Mouse (Mus musculus): ENCODE results near the gene Atrnl1.

Gene Atrnl1

DNA sequence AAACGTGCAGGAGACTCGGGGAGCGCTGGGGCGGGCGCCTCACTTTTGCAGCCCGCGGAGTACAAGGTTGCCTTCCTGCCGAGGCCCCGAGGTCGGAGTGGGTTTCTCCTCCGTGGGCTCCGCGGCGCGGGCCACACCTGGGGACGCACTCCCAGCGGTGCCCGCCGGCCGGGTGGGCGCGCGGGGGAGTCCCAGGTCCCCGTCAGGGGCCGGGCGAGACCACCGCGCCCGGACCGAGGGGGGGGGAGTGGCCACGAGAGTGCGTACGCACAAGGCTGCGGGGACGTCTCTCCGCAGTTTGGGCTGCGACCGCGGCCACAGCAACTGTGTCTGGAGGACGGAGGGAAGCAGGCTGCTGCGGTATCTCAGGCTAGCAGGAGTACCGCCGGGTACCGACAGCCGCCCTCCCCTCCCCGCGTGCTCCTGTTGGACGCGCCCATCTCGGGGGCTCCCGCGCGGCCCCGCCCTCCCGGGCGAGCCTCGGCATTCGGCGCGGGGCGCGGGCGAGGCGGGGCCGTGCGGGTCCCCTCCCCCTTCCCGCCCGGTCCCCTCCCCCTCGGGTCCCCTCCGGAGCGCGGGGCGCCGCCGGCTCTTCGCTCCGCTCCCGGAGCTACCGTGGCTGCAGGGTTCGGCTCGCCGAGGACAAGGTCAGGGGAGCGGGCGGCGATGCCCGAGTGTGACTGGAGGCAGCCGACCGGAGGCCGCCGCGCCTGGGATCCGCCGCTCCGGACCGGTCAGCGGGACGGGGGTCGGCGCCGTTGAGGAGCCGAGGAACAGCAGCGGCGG, at the start of gene Atrnl1:
Atrnl1 (plus strand) TSS at position 559 of the 786 bp plus-strand sequence.
- peak; percentile 80 to 87 for DNase-seq

DNA sequence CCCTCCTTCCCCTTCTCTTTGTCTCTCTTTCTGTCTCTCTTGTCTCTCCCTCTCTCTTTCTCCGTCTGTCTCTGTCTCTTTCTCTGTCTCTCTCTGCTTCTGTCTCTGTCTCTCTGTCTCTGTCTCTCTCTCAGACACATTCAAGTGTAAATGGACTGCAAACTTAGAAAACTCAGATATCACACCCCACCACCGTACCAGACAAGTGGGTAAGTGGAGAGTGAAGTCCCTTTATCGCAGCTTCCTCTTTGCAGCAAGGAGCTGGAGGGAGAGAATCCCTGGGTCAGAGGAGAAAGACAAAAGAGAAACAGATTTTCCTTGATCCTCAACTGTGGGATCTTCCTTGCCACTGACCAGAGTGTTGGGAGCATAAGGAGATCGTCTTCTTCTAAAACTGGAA, 49.3 kb upstream of the Atrnl1 start:
- DNase-seq: no peak

DNA sequence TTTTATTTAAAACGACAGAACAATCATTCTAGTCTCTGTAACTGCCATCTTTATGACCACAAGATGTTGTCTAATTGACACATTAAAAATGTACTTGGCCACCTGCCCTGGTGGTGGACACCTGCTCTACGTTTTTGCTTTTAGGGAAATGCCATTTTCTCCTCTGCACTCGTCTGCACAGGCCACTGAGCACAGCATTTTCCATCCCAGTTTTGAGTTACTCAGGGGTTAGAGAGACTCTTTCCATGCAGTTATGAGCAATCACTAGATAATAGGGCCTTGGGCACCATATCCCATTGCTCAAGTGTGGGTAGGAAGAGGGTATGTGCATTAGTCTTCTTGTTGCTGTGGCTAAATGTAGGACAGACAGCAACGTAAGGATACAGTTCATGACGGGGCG, 41.8 kb upstream of the Atrnl1 start:
- no peak for DNase-seq

DNA sequence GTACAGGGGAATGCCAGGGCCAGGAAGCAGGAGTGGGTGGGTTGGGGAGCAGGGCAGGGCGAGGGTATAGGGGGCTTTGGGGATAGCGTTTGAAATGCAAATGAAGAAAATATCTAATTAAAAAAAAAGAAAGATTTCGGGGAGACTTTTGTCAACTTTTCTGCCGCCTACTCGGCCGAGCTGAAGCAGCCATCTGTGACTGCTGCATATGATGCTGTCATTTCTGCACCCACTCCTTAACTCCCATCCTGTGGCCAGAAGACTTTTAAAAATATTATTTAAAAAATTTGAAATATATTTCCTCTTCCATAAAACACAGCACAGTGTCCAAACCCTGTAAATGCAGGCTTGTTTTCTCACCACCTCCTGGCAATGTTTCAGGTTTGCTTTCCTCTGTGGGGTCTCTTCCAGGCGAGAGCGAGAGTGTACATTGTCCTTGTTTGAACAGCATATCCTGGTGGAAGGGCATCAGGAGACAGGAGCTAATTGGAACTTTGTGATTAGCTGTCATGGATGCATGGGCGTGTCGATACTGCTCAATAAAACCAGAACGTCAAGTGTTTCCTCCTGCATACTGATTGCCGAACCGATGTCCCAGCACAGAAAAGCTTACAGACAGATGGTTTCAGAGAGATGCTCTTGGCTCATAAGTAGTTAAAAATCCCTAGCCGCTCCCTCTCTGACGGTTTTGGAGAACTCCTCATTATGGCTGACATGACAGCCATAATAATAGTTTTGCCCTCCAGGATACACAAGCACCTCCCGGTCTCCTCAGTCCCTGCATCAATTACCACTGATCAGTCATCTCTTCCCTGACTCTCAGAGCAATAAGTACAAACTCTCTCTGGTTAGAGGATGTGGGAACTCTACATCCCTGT, 38.2 kb upstream of the Atrnl1 start:
- DNase-seq: no peak

DNA sequence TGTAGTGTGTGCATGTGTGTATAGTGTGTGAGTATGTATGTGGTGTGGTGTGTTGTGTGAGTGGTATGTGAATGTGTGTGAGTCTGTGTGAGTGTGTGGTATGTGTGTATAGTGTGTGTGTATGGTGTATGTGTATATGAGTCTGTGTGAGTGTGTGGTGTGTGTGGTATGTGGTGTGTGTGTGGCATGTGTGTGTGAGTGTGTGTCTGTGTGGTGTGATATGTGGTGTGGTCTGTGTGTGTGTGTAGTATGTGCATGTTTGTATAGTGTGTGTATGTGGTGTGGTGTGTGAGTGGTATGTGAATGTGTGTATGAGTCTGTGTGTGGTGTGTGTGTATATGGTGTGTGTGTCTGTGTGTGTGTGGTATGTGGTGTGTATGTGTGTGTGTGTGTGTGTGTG, 37.4 kb upstream of the Atrnl1 start:
- DNase-seq: no peak

DNA sequence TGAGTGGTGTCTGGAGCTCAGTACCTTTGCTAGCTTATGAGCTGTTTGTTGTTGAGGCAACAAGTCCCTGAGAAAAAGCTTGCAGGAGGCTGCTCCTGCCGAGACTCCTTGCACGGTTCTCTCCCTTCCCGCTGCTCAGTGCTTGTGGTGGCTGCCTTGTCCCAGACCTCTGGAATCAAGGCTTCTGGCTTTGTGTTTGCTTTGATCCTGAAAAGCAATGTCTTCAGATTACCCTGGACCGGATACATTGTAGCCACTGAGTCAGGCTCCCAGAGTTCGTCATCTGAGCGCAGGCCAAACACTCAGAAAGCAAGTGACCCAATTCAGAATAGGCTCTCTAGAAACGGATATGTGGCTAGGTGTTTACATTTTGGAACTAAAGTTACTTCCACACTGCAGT, 35.8 kb upstream of the Atrnl1 start:
- DNase-seq: no peak

DNA sequence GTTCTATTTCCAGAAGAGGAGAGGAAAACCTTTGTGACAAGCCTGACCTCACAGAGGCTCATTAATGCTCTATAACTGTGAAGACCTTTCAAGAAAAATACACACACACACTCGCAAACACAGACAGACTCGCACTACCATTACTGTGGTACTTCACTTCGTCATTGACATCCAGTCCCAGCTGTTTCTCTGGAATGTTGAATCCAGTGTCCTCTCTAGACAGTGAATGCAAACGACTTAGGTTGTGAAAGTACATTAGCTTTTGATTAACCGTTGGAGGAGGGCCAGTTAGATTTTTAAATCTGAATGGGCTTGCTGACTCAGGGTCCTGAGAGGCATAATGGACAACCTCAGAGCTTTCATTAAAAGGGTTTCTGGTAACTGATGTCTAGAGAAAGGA, 34.0 kb upstream of the Atrnl1 start:
- no peak for DNase-seq

DNA sequence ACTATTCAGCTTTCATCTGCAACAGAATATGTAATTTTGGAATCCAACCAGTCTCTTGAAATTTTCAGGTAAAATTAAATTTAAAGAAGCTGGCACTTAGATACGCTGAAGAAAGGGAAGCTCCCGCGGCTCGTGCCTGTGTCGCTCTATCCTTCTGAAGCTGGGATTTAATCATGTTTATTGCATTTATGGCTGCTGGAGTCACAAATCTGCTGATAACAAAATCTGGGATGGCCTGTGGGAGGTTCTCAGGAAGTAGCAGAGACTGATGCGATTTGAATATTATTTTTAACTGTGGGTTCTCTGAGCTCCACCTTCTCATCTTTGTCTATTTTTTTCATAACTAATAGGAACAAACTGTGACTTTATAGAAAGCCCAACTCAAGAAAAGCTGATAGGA, 33.6 kb upstream of the Atrnl1 start:
- no peak for DNase-seq

DNA sequence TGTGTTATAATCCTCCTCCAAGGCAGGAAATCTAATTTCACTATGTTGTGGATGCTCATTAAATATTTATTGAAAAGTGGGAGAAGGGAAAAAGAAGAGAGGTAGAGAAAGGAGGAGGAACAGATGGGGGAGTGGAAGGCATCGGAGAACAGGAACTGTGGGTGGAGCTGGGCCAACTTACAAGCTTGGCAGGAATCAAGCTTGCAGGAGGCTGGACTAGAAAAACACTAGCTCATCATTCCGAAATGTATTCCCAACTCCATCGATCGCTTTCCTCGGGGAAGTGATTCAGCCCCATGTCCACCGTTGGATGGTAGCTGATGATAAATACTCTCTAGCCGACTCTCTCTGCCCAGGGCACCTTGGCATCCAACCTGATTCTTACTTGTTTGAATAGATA, 29.9 kb upstream of the Atrnl1 start:
- peak; percentile 34 to 71 for DNase-seq

DNA sequence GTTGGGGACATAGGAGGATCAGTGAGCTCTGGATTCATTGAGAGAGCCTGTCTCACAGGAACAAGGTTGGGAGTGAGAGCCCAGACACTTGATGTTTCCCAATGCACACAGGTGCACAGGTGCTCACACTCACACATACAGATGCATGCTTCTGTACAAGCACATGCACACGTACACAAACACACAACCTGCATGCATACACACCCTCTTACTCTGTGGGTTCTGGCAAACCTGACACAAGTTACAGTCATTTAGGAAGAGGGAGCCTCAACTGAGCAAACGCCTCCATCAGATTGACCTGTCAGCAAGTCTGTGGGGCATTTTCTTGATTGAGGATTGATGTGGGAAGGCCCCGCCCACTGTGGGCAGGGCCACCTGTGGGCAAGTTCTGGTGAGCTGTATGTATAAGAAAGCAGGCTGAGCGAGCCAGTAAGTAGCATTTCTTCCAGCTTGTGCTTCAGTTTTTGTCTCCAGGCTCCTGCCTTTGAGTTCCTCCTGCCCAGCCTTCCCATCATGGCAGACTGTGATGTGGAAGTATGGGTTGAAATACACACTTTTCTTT, 25.5 kb upstream of the Atrnl1 start:
- no peak for DNase-seq

DNA sequence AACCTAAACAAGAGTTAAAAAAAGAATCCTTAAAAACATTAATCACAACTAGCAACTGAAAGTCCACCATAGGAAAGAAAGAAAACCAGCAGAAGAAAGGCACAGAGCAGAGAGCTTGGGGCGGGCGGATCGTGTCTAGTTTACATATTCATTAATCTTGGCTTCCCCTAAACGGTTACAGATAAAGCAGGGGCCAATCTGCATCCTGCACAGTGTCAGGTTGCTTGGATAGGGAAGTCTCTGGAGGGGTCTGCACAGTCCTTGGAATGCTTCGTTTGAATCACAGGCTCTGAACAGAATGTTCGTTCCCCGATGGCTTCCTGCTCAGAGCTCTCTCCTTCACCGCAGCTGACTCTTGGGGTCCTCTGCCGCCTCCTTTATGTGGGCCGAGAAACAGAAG, 24.7 kb upstream of the Atrnl1 start:
- DNase-seq: no peak

DNA sequence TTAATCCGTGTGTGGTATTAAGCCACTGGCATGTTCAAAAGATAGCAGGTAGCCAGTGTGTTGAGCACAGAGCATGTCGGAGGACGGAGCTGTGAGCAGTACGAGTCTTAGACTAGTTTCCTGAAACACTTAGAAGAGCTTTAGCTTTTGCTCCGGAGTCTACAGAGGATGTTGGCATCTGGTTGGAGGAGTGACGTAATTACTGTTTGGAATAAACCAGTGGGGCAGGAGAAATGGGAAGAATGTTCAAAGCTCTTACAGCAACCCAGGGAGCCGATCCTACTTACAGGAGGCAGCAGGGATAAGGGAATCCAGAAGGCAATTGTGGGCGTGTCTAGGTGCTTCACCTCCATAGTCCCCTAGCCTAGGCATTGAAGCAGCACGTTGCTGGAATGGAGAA, 21.3 kb upstream of the Atrnl1 start:
- no peak for DNase-seq

DNA sequence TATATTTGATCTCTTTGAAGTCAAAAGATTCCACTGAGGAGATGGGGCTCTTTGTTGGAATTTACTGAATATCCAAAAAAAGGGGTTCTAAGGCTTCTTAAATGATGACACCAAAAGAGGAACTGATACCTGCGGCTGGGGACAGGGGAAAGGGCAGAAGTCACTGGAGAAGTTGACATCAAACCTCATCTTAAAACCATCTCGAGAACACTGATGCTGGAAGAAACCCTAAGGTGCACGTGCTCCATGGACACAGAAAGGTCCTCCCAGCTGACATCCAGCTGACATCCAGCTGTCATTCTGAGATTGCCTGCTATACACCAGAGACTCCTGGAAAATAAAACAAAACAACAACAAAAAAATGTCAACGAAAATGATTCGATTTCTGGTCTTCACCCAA, 19.9 kb upstream of the Atrnl1 start:
- no peak for DNase-seq

DNA sequence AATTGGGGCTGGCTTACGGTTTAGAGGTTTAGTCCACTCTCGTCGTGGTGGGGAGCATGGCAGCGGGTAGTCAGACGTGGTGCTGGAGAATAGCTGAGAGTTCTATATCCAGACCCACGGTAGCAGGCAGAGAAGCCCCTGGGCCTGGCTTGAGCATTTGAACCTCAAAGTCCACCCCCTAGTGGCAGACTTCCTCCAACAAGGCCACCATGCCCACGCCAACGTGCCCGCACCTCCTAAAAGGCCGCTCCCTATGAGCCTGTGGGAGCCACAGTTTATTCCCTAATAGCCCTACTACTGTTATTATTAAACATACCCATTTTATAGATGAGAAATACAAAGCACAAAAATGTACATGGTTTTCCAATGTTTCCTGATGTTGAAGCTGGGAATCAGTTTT, 19.2 kb upstream of the Atrnl1 start:
- peak in 1 of 2 experiments; percentile 10 for DNase-seq

DNA sequence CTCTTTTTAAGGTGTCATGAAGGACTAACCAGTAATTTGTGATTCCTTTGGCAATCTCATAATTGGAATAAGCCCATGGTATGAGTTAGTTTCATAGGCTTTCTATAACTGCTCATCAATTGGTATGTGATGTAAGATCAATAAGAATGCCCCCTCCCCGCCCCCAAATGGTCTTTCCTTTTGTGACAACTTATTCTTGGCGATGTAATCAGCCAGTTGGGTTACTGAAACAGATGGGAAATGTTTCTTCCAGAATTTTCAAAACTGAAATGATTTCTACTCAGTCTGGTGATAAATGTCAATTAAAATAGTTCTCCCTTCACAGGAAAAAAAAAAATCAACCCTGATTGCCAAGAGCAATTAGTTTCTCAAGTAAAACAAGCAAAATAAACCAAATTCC, 18.5 kb upstream of the Atrnl1 start:
- DNase-seq: no peak

DNA sequence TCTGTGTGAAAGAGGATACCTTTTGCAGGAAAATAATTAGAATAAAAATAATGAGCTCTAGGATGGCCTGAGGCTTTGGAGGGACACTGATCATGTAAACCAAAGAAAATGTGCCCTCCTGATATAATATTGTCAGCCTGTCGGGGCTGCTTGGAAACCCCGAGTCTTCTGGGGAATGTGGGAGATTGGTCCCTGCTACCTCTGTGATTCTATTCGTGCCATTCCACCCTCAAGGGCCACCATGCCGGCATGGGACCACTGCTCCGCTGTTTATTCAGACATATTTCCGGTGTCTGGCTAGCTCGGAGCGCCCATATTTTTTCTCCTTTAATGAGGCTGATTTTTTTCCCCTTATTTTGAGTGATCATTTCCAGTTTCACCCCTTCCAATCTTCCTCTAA, 11.7 kb upstream of the Atrnl1 start:
- DNase-seq: no peak

DNA sequence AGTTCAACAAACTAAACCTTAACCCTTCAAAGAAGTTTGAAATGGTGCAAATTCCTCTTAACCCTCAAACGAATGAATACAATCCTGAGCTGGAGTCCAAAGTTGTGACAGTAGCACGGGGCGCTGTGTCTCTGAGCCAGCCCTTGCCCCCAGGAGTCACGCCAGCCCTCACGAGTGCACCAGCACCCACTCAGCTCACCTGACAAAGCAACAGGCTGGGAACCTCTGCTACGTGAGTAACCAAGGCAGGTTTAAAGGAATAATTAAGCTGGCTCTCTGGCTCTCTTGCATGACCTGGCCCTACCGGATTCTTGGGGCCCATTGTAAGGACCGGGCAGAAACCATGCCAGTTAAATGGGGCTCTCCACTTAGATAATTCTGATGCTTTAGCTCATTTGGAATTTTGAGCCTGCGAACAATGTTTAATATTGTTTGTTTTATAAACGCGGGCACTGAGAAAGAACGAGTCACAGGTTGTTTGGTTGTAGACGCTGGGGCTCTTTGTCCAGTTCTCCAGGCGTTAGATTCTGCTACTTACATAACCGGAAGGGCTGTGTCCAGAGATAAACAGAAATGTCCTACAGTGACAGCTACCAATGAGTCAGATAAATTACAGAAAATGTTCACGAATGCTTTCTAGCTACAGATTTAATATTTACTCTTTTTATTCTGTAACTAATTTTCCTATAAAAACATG, 10.5 kb upstream of the Atrnl1 start:
- no peak for DNase-seq

DNA sequence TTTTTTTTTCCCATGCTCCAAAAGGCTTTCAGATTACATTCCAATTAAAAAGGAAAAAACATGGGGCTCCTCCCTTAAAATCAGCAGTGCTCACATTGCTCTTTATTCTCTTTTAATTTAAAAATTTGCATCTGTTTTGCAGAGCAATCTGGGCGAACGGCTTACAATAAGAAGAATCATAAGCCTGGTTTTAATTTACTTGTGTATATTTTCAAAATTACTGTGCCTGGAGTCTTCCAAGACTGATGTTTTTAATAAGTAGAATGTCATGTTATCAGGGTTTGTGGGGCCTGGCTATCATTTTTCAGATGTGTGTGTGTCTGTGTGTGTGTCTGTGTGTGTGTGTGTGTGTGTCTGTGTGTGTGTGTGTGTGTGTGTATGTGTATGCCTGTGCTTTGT, 9.9 kb upstream of the Atrnl1 start:
- no peak for DNase-seq

DNA sequence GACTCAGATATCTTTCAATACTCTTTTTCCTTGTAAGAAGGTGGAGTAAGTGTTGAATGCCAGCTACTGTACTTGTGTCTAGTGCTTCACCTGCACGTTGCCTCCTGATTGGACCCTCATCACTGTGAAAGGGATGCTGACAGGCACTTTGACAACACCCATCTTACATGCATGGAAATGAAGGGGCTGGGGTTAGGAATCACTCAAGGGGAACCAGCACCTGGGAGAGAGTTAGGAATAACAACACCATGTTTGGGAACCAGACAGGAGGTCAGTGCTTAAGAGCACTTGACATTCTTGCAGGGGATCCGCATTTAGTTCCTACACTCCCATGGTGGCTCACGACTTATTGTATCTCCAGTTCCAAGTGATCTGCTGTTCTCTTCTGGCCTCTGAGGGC, 7.2 kb upstream of the Atrnl1 start:
- no peak for DNase-seq

DNA sequence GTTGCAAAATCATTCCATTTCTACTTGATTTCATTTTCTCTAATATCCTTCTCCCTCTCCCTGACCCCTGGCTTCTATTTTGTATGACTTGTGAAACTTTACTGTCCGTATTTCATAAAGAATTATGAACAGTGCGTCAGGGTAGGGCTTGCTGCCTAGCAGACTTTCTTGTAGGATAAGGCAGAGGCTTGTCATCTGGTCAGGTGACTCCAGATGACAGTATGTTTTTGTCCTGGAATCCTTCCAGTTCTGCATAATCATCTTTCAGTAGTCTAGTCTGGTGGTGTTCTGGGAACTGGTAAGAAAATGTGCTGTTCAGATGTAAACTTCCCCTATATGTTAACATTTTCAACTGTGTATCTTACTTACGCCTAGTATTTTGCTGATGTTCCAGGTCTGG, 4.9 kb upstream of the Atrnl1 start:
- no peak for DNase-seq

DNA sequence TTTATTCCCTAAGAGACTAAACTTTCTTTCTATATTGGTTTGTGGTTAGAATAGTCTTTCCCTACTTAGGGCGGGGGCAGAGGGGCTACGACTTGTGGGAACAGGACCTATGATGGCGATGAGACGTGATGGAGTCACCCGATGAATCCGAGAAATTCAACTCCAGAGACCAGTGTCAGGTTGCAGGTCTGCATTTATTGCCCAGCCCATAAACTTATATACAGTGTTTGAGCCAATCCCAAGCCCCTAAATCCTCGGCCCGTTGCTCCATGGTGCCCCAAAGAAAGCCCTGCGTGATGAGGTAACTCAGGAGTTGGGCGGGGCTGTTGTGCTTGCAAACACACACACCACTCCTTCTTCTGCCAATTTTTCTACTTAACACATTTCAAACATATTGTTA, 4.5 kb upstream of the Atrnl1 start:
- no peak for DNase-seq

DNA sequence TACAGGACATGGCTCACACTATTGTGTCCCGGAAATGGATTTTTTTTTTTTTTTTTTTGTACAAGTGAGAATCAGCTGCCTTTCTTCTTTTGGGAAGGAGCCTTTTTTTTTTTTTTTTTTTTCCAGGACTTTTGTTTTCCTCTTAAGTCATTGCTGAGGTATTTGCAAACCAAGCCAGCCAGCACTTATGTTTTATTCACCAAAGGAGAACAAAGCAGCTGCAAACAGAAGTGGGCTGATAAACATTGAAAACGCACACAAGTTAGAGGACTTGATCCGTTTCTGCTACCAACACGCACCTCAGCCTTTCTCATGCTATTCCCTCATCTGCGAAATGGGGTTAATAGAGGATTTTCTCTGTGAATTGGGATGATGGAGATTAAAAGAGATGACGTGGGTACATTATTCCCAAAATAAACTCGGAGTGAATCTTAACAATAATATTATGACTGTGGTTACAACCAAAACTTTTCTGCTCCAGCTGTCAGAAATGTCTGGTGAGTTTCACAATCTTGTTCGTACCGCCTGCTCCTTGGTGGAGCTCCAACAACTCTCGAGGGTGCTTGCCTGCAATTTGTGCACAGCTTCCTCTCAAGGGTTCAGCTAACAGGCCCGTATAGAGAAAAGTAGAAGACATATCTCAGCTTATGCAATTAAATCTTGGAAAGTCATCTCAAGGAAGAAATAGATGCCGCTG, 1.3 kb upstream of the Atrnl1 start:
- no peak for DNase-seq

DNA sequence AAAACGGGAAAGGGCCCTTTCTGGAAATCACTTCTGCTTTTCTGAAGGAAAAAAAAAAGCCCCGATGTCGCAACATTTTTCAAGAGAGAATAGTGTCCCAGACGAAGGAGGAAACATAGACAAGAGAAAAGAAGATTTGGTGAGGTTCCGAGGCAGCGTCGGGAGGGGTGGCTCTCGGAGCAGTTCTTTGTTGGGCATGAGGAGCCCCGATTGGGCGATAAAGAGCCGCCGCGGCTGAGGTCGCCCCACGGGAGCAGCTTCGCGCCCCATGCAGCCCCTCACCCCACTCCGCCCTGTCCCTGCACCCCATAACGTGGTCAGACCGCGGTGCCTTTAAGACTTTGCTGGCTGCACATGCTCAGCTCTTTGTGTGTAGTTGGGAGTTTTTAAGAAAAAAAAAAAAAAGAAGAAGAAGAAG, 767 bp upstream of the Atrnl1 start:
- DNase-seq: no peak

Data from cerebellum, postnatal 25 days (tissue).